Mouse (Mus musculus) hematopoietic multipotent progenitor cell, adult 10-12 weeks (in vitro differentiated cells): ENCODE data around the gene Jam2. TPM values are rescaled to one million over a fixed set of nuclear protein-coding genes. Genes with fewer than 3 reads are reported as not detected.

ENCODE experiments used
- polyA plus RNA-seq: library from polyadenylated mRNA; stranded (reverse); fragments of >175 nt; gene quantifications from 2 replicates; pipeline ENCODE4 v1.2.3, GENCODE M21; 2012; ENCODE audit warnings: low replicate concordance

Gene Jam2
- polyA plus RNA-seq, result 0.28 and 0.33 TPM in 2 replicates

DNA sequence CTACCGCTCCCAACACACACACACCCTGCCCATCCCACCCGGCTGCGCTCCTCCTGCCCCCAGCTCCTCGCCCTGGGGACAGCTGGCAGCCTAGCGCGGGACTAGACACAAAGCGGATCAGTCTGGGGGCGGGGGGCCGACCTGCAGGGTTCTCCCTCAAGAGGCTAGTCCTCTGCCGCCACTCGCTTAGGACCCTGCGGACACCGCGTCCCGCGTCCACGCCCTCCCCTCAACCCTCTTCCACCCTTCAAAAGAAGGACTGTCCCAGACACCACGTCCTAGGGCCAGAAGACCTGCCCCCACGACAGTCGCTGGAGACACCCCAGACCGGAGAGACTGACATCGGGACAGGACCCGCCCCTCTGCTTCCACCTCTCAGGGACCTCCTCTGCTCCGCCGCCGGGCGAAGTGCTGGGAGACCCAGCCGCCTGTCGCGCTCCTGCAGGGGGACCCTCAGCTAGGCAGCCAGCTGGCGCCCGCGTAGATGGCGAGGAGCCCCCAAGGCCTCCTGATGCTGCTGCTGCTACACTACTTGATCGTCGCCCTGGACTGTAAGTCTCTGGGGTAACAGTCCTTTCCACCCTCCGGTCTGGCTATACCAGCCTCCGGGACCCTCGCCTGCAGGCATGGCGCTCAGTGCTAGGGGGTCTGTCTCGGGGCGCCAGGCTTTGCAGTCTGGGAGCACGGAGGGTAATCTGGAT lies at the start of gene Jam2:
Gene Jam2, plus strand, starts transcription at position 121 of the 701 bp plus-strand sequence.

DNA sequence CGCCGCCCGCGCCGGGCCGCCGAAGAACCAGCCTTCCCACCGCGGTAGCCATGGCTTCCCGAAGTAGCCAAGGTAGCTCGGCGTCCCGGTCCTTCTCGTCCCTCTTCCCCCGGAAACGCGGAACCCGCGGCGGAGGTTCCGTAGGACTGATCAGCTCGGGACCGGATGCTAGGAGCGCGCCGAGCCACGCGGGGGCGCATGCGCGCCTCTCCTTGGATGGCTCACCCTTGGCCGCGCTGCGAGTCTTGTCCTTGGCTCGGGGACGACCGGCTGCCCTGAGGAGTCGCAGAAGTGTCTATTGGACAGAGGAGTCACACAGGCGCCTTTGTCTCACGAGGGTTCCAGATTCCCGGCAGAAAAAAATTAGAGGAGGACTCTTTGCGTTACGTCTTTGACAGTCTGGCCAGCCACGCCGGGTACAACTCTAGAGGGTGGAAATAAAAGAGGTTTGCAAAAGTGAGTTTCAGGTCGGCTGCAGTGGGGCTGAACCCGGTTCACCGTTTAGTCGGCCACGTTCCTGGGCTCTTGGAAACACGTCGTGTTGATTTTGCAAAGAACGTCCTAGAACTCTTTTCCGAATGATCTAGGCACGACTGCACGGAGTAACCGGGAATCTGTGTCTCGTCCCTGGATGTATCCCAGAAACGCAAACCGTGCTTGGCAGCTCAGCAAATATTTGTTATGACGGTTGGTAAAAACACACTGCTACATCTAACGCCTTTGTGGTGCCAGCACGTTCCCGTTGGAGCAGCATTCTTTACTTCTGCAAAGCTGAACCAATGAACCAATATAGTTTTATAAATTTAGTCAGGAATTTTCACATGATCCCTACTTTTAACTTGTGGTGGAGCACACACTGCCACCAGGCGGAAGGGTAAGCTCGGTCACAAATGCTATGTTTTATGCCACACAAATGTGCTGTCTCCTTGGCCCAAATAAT lies 38.5 kb upstream of the Jam2 start, which contains the start of gene Mrpl39:
Gene Mrpl39, minus strand, starts transcription at position 577 of the 940 bp plus-strand sequence.

GRCm38 (mm10) chr16:84834745-84835440 lies 61.0 kb downstream of the Jam2 start, which contains the start of gene Gabpa:
Gene Gabpa, plus strand, starts transcription at chr16:84834925.

DNA sequence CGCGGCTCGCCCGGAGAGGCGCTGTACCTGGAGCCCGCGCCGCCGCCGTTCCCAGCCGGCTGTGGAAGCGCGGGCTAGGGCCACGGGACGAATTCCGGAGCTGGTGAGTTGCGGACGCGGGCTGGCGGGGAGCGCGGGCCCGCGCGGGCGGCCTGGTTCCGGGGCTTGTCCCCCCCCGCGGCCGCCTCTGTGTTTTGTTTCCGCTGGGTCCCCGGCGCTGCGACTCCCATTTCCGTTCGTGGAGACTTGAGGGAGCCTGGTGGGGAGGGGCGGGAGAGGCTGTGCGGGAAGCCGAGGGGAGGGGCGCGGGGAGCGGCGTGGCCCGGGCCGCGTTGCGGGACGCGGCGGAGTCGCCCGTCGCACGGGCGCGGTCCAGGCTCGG lies 61.5 kb downstream of the Jam2 start, which contains the start of gene Atp5j:
Gene Atp5j, minus strand, starts transcription at position 185 of the 382 bp plus-strand sequence.

Other genes starting within 250 kb of the Jam2 start
- 68.5 and 76.0 TPM in 2 replicates for gene Mrpl39, start 38.4 kb upstream of the Jam2 start, polyA plus RNA-seq
- gene Gabpa, start 60.8 kb downstream of the Jam2 start, polyA plus RNA-seq, result 4.6 and 5.1 TPM in 2 replicates
- 37.4 and 57.5 TPM in 2 replicates for gene Atp5j, start 61.5 kb downstream of the Jam2 start, polyA plus RNA-seq